Mouse (Mus musculus): Measurements from ENCODE around the gene Agpat4. TPM values are rescaled to one million over a fixed set of nuclear protein-coding genes. Genes with fewer than 3 reads are reported as not detected.

The Agpat4 gene
- polyA plus RNA-seq (2012; rRNA removed): 15.6 and 16.5 TPM in 2 replicates

GRCm38 (mm10) chr17:12118561-12118925, at the start of gene Agpat4:
Agpat4 (plus strand) TSS chr17:12118704.

Other genes with a start within 250 kb of the Agpat4 start
- gene Map3k4, start 200.1 kb downstream of the Agpat4 start, polyA plus RNA-seq (2012; rRNA removed): 4.9 and 5.1 TPM in 2 replicates

All from liver, embryonic 14 days (tissue).